In the genomic region with DNA sequence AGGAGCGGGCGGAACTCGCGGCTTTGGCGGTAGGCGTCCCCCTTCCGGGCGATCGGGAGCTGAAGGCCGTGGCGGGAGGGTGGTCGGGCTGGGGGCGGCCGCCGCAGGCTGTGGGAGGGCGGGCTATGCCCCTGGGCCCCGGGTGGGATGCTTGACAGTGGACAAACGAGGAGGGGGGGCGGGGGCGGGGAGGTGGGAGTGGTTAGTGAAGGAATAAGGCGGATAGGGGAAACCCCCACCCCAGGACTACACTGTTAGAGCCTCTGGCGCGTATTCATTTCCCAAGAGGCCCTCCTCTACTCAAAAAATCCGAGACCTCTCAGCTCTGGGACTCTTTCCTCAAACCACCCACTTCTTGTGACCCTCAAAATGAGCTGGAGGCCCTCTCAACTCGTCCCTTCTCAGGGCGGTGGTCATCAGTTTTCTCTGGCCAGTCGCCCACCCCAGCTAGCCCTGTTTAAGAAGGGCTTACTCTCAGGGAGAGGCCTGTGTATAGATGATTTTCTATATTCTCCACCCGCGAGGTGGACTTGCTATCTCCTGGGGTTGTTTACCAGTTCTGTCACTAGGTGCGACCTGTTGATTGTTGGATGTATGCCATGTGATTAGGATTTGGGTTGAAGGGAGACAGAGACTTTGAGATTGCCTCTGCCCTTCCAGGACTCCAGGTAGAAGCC, we compare ENCODE assay signal across 8 mouse cellular contexts. TPM values are rescaled to one million over a fixed set of nuclear protein-coding genes. Genes with fewer than 3 reads are reported as not detected.
A peak's percentile ranks its signal among the peaks of the same experiment; 100 is the strongest.
DNase-seq lines count a peak whose midpoint lies in the region; TF ChIP-seq lines count a peak whose summit lies in the region.

No protein-coding gene starts in this region.

- no peak for DNase-seq in gastrocnemius, adult 2 months
- no peak for DNase-seq in gastrocnemius, postnatal 10 days
- DNase-seq in CD4-positive helper T cell, adult 2 months (ENCODE audit: low read depth, low spot score), result peak; percentile 53
- DNase-seq in hindbrain, embryonic 10.5 days (ENCODE audit: low spot score), result no peak
- DNase-seq in lung, postnatal 25 days (ENCODE audit: low spot score), result peak; percentile 14
- peak; percentile 47 for DNase-seq in testis, postnatal 10 days (ENCODE audit: low spot score)
- no peak for DNase-seq in left cerebral cortex, postnatal 4 days

- H3K27me3 ChIP-seq in hindbrain, embryonic 10.5 days (ENCODE audit: insufficient read depth, poor library complexity, severe bottlenecking), result peaks cover 3% of the 10 kb centered on the region; the same call in 1 of the 2 replicates

- no peaks in the 10 kb centered on the region for H3K9me3 ChIP-seq in hindbrain, embryonic 10.5 days

- 1% methylated on average over 29 of the region's 30 CpGs for WGBS in hindbrain, embryonic 10.5 days

- TF ChIP-seq POLR2A in cortical plate, adult 2 months (IDR thresholded peaks at IDR 0.05; ENCODE audit: extremely low read depth, insufficient read depth, low read length), result no peak

- intact Hi-C loops in gastrocnemius, adult 2 months (cut with DNase I), result loop anchor here (2.0 kb wide), 1 partner anchor 16 kb away; a partner anchor contains a TSS
- intact Hi-C loops in left cerebral cortex, postnatal 4 days (cut with DNase I), result no loop called here

- H3K4me1 ChIP-seq in cortical plate, adult 2 months (ENCODE audit: control insufficient read depth, insufficient read depth, low read length), result no peaks in the 10 kb centered on the region; the same call in 1 of the 2 replicates
- peaks cover 50% of the 10 kb centered on the region for H3K4me1 ChIP-seq in hindbrain, embryonic 10.5 days (replicated peaks)

- peaks cover 41% of the 10 kb centered on the region for H3K36me3 ChIP-seq in hindbrain, embryonic 10.5 days

- TF ChIP-seq CTCF in gastrocnemius, adult 2 months (IDR thresholded peaks at IDR 0.05), result no peak
- TF ChIP-seq CTCF in cortical plate, adult 2 months (IDR thresholded peaks at IDR 0.05; ENCODE audit: extremely low read depth, insufficient read depth, low read length), result no peak

- peak overlapping the region; percentile 95 for H3K27ac ChIP-seq in gastrocnemius, adult 2 months
- H3K27ac ChIP-seq in cortical plate, adult 2 months (ENCODE audit: insufficient read depth, low read length), result peak overlapping the region; percentile 49; the same call in 1 of the 2 replicates
- H3K27ac ChIP-seq in hindbrain, embryonic 10.5 days, result peak overlapping the region; percentile 97

- peak overlapping the region; percentile 75 for H3K4me3 ChIP-seq in gastrocnemius, adult 2 months
- H3K4me3 ChIP-seq in cortical plate, adult 2 months (ENCODE audit: insufficient read depth, low read length), result peak overlapping the region; percentile 51
- H3K4me3 ChIP-seq in hindbrain, embryonic 10.5 days, result peak overlapping the region; percentile 93

RNA-seq across cellular contexts. Expression of a gene that starts 0.5 kb away (rescaled TPM):
- 1 to 10 TPM; 6.4 to 8.1 TPM for total RNA-seq in gastrocnemius, adult 2 months (2021)
- total RNA-seq in gastrocnemius, postnatal 10 days (2021), result 10 to 100 TPM in 1 of 2 experiments, 1 to 10 TPM in 1; 8.0 to 11.6 TPM
- polyA plus RNA-seq in cortical plate, adult 2 months (2012; rRNA removed), result 11.4 TPM in 2 replicates
- 21.4 and 24.2 TPM in 2 replicates for polyA plus RNA-seq in hindbrain, embryonic 10.5 days (2016; fragmentation: Nextera tagmentation; extraction: Ambion mirVana)
- 10 to 100 TPM; 12.5 to 13.4 TPM for total RNA-seq in left cerebral cortex, postnatal 4 days (2021)

RNA-seq across cellular contexts. Expression of a gene that starts 1.1 kb away (rescaled TPM):
- not detected for total RNA-seq in gastrocnemius, adult 2 months (2021)
- under 1 TPM; 0.16 to 0.29 TPM for total RNA-seq in gastrocnemius, postnatal 10 days (2021)
- polyA plus RNA-seq in cortical plate, adult 2 months (2012; rRNA removed), result 0.42 and 0.68 TPM in 2 replicates
- 0.12 and 0.33 TPM in 2 replicates for polyA plus RNA-seq in hindbrain, embryonic 10.5 days (2016; fragmentation: Nextera tagmentation; extraction: Ambion mirVana)
- total RNA-seq in left cerebral cortex, postnatal 4 days (2021), result under 1 TPM; 0.44 to 0.74 TPM

RNA-seq across cellular contexts. Expression of a gene that starts 14.8 kb away (rescaled TPM):
- 100 to 1,000 TPM; 113 to 127 TPM for total RNA-seq in gastrocnemius, adult 2 months (2021)
- total RNA-seq in gastrocnemius, postnatal 10 days (2021), result 10 to 100 TPM; 73.3 to 82.4 TPM
- polyA plus RNA-seq in cortical plate, adult 2 months (2012; rRNA removed), result 147 and 150 TPM in 2 replicates
- polyA plus RNA-seq in hindbrain, embryonic 10.5 days (2016; fragmentation: Nextera tagmentation; extraction: Ambion mirVana), result 33.2 and 38.1 TPM in 2 replicates
- total RNA-seq in left cerebral cortex, postnatal 4 days (2021), result 10 to 100 TPM; 63.1 to 75.9 TPM

RNA-seq across cellular contexts. Expression of a gene that starts 31.4 kb away (rescaled TPM):
- 1 to 10 TPM; 1.6 to 2.0 TPM for total RNA-seq in gastrocnemius, adult 2 months (2021)
- 10 to 100 TPM in 1 of 2 experiments, 1 to 10 TPM in 1; 9.3 to 15.3 TPM for total RNA-seq in gastrocnemius, postnatal 10 days (2021)
- polyA plus RNA-seq in cortical plate, adult 2 months (2012; rRNA removed), result 2.6 and 2.8 TPM in 2 replicates
- 24.1 and 24.4 TPM in 2 replicates for polyA plus RNA-seq in hindbrain, embryonic 10.5 days (2016; fragmentation: Nextera tagmentation; extraction: Ambion mirVana)
- 10 to 100 TPM; 39.1 to 40.9 TPM for total RNA-seq in left cerebral cortex, postnatal 4 days (2021)

RNA-seq across cellular contexts. Expression of a gene that starts 59.2 kb away (rescaled TPM):
- 1 to 10 TPM in 1 of 2 experiments, under 1 TPM in 1; 0.99 to 3.2 TPM for total RNA-seq in gastrocnemius, adult 2 months (2021)
- total RNA-seq in gastrocnemius, postnatal 10 days (2021), result 10 to 100 TPM; 18.2 to 18.8 TPM
- 0.13 and 0.25 TPM in 2 replicates for polyA plus RNA-seq in cortical plate, adult 2 months (2012; rRNA removed)
- polyA plus RNA-seq in hindbrain, embryonic 10.5 days (2016; fragmentation: Nextera tagmentation; extraction: Ambion mirVana), result not detected in 2 replicates
- 10 to 100 TPM in 1 of 2 experiments, 1 to 10 TPM in 1; 9.8 to 12.4 TPM for total RNA-seq in left cerebral cortex, postnatal 4 days (2021)

Comparison
In these comparisons a context has a peak if more than half of its experiments do, and no peak if none do; other contexts are left out.
1. DNase-seq: peak in CD4-positive helper T cell, adult 2 months (single experiment), lung, postnatal 25 days (single experiment) and testis, postnatal 10 days (single experiment); none in gastrocnemius, adult 2 months (single experiment), gastrocnemius, postnatal 10 days (single experiment), hindbrain, embryonic 10.5 days (single experiment) and left cerebral cortex, postnatal 4 days (single experiment).
2. Peak in every context shown above with its lines, with median percentiles within 50 percentile points of each other: H3K27ac ChIP-seq and H3K4me3 ChIP-seq.